Mouse (Mus musculus): ENCODE data around the gene Sec14l2.

Sec14l2 gene

DNA sequence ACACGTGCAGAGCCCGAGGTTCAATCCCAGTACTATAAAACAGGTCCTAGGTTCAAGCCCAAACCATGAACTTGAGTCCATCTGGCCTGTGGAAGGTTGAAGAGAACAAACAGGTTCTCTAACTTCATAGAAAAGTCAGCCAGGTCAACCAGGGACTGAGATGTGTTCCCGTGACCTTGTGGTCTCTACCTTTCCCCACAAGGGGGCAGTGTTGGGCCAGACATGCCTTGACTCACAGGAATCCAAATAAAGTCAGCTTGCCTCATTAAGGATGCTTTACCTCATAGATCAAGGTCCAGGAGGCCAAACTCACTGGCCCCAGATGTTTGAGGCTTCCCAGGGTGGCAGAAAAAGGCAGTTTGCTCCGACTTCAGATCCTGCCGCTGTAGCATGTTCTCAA is 69.6 kb downstream of the Sec14l2 start:
- DNase-seq (ENCODE audit: low spot score): no peak

DNA sequence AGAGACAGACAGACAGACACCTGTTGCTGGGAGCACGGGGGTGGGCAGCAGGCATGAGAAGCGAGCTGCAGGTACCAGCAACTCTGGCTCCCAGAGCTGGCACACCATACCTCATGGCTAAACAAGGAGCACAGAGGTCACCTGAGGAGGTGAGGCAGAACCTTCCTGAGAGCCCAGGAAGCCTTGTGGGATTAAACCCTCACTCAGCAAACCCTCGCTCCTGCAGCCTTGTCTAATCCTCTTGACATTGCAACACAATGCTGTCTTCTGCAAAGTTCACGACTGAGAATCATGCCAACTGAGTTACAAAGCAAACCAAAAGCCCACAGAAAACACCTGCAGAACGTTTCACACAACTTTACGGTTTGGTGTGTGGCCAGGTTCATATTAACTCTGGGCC is 74.8 kb downstream of the Sec14l2 start:
- no peak for DNase-seq (ENCODE audit: low spot score)

DNA sequence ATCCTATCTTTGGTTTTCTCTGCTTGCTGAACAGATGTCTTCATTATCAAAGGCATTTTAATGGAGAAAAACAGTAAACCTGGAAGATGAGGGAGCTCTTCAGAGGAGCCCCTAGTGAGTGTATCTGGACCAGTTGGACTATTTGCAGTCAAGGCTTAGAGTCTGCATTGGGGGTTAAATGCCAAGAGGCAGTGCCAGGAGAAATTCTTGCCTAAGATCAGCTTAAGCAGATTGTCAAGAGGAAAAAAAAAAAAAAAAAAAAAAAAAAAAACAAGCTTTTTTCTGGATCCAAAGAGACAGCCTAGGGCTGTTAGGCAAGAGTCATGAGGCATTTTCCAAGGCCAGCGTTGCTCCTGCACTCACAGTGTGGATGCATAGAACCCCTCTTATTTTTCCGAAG is 75.4 kb downstream of the Sec14l2 start:
- DNase-seq (ENCODE audit: low spot score): no peak
